Mouse (Mus musculus): ENCODE data around the gene Mtf1.
A peak's percentile ranks its signal among the peaks of the same experiment; 100 is the strongest.

Mtf1 gene

GRCm38 (mm10) chr4:124802309-124803260 lies 681 bp downstream of the Mtf1 start:
- DNase-seq (ENCODE audit: low read depth, low spot score) = peak; percentile 98

DNA sequence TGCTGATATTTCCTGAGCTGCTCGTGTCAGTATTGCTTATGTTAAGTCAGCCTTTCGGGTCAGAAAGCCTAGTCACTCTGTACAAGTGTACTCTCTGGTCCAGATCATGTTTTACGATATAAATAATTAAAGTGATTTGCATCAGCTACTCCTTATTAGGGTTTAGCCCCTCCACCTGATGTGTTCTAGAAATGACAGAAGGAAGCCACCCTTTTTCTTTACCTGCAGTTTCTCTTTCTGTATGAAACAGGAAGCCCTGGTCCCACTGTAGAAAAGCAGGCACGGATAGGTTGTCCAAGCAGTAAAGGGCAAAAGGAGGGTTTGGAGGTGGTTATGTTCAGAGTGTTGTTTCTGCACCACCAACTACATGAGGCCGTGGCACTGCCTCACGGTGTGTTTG lies 1.5 kb downstream of the Mtf1 start:
- DNase-seq (ENCODE audit: low read depth, low spot score) = no peak

DNA sequence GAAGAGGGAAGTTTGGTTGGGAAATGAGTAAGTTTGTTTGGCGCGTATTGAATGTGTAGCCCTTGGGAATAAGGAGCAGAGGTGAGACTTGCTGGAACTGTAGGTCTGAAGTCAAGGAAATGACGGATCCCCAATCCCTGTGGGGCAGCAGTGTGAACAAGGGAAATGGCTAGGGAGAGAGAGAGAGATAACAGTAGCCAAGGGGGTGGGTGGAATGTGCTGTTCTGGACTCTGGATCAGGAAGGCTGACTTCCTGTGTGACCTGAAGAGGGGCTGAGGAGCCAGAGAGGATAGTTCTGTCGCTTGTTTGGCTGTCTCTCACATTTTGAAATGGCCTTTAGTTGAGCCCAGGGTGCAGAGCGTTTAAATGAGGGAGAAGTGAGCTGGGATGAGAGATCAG lies 6.6 kb downstream of the Mtf1 start:
- no peak for DNase-seq (ENCODE audit: low read depth, low spot score)

DNA sequence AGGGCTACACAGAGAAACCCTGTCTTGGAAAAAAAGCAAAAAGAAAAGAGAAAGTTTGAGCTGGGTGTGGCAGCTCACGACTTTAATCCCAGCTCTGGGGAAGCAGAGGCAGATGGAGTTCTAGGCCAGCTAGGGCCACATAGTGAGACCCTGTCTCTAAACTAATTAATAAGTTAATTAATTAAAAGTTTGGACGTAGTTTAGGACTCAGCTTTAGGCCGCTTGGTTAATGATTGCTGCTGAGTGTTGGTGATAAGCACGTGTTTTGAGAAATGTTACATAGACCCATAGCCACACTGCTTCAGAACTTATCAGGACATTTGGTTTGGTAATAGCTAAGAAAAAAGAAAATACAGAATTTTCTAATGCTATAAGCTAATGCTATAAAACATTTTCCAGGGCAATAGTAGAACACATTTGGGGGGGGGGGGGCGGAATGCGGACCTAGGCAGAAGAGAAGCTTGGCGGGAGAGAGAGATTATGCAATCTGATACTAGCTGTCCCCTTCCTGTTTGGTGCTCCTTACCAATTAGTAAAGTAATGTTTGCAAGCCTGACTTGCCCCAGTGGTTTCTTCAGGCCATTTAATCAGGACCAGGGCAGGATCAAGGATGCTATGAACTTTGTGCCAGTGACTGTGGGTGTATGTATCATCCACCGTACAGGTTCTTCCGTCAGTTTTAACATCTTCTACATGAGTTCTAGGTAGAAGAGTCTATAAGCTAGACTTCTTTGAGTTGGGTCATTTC lies 7.4 kb downstream of the Mtf1 start:
- no peak for DNase-seq (ENCODE audit: low read depth, low spot score)

DNA sequence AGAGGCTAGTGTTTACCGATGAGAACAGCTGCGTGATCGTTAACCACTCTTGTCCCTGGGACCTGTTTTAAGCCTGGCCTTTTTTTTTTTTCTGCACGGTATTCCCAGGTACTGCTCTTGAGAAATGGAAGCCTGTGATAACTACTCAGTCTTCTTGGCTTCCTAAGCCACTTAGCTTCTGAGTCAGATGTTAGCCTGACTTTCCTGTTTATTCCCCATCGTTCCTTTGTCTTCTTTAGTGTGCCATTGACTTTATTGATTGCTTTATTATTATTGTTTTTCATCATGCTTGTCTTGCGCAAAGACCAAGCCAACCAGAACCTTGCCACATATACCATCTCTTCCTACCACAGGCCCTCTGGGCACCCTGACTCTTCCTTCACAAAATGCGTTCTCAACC lies 8.2 kb downstream of the Mtf1 start:
- no peak for DNase-seq (ENCODE audit: low read depth, low spot score)

DNA sequence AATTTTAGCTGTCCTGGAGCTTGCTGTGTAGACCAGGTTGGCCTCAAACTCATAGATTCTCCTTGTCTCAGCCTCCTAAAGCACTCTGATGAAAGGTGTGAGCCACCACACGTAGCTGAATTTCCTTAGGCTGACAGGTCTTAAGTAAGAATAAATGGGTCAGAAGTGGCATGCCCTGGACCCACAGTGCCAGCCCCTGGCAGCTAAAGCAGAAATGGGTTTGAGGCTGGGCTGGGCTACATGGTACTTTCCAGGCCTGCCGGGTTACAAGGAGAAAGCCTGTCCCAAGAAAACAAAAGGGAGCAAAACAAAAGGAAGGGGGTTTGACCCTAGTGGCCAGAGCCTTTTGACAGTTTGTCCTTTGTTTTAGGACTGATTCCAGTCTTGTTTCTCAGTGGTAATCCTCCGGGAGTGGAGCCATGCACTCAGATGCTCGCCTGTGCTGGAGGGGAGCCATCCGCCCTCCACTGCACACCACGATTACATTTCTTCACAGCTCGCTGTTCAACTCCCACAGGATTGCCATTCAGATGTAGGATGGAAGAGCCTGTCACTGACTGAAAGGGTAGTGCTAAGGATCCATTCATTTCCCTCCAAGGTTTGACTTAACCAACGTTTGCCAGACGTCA lies 9.6 kb downstream of the Mtf1 start:
- peak; percentile 32 for DNase-seq (ENCODE audit: low read depth, low spot score)

DNA sequence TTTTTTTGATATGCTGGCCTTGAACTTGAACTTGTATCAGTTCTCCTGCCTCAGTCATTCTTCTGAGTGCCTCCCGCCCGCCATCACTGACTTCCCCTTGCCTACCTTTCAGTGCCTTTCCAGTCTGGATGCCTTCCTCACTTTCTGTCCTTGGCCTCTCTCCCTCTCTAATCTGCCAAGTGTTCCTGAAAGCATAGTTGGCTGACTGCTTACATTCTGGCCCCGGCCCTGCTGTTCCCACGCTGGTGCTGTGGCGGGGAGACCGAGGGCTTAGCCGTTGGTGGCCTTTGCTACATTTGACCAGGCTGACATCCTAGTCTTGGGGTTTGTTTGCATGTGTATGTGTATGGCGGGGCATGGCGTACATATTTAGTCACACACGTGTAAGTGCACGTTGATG lies 14.0 kb downstream of the Mtf1 start:
- no peak for DNase-seq (ENCODE audit: low read depth, low spot score)

- DNase-seq (ENCODE audit: low read depth, low spot score) = peak; percentile 85
These were observed 15.9 kb downstream of the Mtf1 start for GRCm38 (mm10) chr4:124817803-124818202.

- peak; percentile 47 for DNase-seq (ENCODE audit: low read depth, low spot score)
These were observed 16.9 kb downstream of the Mtf1 start for GRCm38 (mm10) chr4:124818832-124819231.

DNA sequence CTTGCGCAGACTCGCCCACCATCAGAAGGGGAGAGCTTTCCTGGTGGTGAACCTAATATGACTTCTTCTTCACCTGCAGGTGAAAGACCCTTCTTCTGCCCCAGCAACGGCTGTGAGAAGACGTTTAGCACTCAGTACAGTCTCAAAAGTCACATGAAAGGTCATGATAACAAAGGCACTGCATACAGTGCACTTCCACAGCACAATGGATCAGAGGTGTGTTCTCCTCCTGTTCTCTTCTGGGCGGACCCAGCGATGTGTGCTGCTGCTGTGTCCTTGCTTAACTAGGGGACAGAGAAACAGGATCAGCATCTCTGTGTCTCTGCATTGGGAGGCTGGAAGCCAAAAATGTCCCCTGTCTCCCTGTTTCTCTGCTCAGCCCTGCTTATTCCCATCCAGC lies 23.1 kb downstream of the Mtf1 start:
- peak; percentile 93 for DNase-seq (ENCODE audit: low read depth, low spot score)

DNA sequence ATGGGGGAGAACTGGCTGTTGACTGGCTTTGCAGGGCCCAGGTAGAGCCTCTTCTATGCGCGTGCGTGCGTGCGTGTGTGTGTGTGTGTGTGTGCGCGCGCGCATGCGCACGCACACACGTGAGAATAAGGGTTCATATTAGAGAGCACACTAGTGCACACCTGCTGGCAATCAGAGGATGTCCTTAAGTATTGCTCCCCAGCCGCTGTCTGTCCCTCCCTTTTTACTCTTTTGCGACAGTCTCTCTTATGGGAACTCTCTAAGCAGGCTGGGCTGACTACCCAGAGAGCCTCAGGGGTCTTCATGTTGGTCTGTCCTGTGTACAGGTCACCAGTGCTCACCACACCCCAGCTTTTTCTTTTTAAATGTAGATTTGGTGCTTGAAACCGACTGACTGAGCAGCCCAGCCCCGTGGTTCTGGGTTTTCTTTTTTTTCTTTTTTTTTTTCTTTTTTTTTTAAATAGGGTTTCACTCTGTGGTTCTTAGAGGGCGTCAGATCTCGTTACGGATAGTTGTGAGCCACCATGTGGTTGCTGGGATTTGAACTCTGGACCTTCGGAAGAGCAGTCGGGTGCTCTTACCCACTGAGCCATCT lies 23.6 kb downstream of the Mtf1 start:
- peak; percentile 75 for DNase-seq (ENCODE audit: low read depth, low spot score)

- DNase-seq (ENCODE audit: low read depth, low spot score) = no peak
These were observed 27.8 kb downstream of the Mtf1 start for GRCm38 (mm10) chr4:124829671-124830070.

- DNase-seq (ENCODE audit: low read depth, low spot score) = peak; percentile 63
These were observed 30.9 kb downstream of the Mtf1 start for GRCm38 (mm10) chr4:124832796-124833195.

DNA sequence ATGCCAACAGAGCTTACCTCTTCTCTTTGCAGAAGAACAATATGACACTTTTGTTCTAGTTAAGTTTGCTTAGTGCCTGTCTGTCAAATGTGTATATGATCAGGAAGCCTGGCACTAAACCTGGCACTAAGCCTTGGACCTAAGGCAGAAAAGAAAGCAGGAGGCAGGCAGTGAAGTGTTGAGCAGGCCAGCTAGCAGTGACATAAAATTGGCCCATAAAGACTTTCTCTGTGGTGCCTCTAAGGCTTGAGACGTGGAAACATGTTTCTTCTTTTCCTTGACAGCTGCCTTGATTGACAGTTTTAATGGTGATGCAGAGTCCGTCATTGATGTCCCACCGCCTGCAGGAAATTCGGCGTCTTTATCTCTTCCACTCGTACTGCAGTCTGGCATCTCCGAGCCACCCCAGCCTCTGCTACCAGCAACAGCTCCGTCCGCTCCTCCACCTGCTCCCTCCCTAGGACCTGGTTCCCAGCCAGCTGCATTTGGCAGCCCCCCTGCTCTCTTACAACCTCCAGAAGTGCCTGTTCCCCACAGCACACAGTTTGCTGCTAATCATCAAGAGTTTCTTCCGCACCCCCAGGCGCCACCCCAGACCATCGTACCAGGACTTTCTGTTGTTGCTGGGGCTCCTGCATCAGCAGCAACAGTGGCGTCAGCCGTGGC lies 36.3 kb downstream of the Mtf1 start:
- no peak for DNase-seq (ENCODE audit: low read depth, low spot score)

DNA sequence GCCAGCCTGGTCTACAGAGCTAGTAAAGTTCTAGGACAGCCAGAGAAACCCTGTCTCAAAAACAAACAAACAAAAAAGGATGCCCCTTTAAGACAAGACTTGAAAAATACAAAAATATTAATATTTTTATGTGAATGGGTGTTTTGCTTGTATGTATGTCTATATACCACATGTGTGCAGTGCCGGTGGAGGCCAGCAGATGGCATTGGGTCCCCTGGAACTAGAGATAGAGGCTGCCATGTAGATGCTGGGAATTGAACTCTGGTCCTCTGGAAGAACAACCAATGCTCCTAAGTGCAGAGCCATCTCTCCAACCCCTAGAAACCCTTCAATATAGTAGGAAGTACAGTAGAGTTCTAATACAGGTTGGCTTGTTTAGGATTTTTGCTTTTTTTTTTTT lies 39.1 kb downstream of the Mtf1 start:
- peak; percentile 60 for DNase-seq (ENCODE audit: low read depth, low spot score)

DNA sequence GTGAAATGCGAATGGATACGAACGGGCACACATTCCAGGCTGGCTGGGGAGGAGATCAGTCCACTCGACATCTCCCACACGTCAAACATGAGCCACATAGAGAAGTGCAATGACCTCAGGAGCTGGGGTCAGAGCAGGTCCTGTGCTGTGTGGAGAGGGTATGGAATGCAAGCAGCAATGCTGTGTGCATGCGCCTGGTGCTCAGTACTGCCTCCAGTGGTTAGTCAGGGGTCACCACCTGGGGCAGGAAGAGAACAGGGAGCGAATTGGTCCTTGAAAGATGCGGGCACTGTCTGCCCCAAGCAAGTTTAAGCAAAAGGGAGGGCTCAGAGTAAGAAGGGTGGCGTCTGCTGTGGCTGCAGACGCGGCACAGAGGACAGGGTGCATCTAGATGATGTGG lies 41.6 kb downstream of the Mtf1 start:
- DNase-seq (ENCODE audit: low read depth, low spot score) = peak; percentile 89

GRCm38 (mm10) chr4:124847573-124847972 lies 45.7 kb downstream of the Mtf1 start:
- peak; percentile 89 for DNase-seq (ENCODE audit: low read depth, low spot score)

GRCm38 (mm10) chr4:124849631-124850260 lies 47.8 kb downstream of the Mtf1 start:
- DNase-seq (ENCODE audit: low read depth, low spot score) = peak; percentile 63

GRCm38 (mm10) chr4:124850261-124850913 lies 48.5 kb downstream of the Mtf1 start, which contains the start of gene Yrdc:
Gene Yrdc, plus strand, starts transcription at chr4:124850679.
- peak; percentile 97 for DNase-seq (ENCODE audit: low read depth, low spot score)

Data from ZHBTc4 (cell line).